Mouse (Mus musculus) adrenal gland, adult 18-20 months (tissue): Measurements from ENCODE around the gene Ccdc33. TPM values are rescaled to one million over a fixed set of nuclear protein-coding genes. Genes with fewer than 3 reads are reported as not detected.

Experiments
- DNase-seq, 2 experiments: peaks; one replicate each; pipeline ENCODE4 v3.0.0; 2021 to 2022; ENCODE audit warnings: low spot score in 2 of 2
- total RNA-seq, 2 experiments: library from RNA; stranded (reverse); gene quantifications; 1 replicate in 1 of 2; 2 replicates in 1 of 2; pipeline ENCODE4 v1.2.3; 2021

The Ccdc33 gene
- total RNA-seq, 2 experiments from 2014 or later: 0.22 to 0.80 TPM

DNA sequence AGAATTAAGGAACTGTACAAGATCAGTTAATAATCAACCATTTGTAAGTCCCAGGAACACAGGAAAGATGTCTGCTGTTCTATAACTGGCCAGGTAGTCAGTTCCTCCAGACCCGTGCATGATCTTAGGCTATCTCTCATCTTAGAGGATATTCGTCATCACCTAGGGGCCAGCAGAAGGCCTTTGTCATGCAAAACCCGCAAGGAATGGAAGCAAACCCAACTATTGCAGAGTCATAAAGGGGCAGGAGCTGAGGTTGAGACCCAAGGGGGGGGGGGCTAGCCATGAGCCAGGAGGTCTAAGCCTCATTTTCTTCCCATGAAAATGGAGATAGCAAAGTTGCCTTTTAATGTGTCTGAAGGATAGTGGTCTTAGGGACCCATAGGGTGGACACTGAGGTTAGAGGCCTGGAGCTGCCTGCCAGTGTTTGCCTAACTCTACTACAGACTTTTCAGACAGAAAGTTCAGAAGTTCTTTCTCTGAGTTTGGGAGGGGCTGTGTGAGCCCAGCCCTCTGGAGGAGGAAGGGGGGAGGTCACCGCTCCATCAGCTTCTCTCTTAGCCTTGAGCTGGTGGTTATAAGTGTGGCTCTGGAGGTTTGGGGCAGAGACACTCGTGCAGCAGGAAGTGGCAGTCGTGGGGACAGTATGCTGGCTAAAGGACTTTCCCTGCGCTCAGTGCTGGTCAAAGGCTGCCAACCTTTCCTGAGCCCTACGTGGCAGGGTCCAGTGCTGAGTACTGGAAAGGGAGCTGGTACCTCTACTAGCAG is 104.0 kb downstream of the Ccdc33 start:
- DNase-seq: peak; percentile 80 to 93

DNA sequence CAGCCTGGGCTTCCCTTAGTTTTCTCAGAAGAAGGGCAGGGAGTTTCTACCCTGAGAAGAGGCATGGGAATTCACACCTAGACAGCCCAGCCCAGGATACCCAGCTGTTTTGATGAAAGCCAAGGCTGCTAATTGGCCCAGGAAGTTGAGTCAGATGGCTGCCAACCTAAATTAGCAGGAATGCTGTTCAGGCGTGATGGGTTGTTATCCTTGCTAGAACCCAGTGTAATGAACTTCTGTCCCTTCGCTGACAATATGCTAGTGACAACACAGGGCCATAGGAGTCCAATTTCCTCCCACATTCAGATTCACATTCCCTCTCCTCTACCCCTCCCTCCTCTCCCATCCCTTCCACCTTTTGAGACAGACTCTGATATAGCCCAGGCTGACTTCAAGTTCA is 105.7 kb downstream of the Ccdc33 start:
- no peak for DNase-seq

DNA sequence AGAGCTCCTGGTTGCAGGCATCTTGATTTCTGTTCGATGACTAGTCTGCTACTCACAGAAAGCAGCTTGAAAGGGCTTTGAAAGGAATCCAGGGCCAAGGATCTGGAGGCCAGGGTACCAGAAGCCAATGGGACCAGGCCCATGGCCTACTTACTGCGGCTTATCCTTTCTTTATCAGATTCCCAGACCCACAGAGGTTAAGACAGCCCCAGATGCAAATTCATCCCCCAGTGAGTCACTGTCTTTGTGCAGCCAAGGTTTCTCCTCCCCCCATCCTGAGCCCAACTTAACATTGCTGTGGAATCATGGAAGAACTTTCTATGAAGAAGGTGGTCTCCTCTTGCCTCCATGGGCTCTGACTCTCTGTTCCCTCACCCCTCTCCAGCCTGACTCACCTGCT is 106.1 kb downstream of the Ccdc33 start:
- no peak for DNase-seq

DNA sequence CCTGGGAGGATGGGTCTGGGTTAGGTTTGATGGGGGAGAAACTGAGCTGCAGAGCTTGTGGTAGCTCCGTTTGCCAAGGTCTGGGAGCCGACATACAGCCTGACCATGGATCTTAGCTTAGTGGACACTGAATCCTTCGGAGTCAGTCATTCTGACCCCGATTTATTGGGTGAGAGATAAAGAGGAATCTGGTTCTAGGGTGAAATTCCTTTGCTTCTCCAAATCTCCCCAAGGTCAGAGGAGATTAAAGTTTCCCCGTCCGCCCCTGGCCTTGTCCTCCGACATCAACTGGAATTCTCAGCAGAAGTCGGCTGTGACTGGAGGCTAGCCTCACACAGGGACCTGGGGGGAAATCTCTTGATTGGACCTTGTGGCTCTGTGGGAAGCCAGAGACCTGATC is 107.1 kb downstream of the Ccdc33 start:
- DNase-seq: no peak

DNA sequence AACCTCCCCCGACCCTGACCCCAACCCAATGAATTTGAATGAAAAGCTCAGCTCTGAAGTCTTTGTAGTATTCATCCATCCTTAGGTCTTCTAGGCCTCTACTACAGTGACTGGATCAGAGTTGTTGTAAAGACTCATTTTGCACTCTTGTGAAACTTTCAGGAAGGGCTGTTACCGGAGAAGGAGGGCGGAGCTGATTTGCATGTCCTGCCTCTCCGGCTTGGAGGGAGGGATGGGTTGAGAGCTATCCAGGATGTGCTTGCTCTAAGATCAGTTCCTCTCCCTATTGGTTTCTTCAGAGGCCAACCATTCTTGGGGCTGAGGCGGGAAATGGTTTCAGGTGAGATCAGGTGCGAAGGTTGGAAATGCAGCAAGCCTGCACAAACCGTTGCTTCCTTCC is 107.6 kb downstream of the Ccdc33 start:
- DNase-seq: no peak

DNA sequence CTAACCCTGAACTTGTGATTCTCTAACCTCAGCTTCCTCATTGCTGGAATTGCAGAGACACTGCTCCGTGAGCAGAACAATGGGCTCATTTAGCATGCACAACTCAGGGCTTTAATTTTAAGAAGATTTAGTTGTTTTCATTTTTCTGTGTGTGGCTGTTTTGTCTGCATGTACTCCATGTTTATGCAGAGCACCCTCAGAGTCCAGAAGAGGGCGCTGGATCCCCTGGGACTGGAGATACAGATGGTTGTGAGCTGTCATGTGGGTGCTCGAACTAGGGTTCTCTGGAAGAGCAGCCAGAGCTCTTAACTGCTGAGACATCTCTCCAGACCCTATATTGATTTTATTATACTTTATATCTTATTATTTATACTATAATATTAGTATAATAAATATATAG is 109.0 kb downstream of the Ccdc33 start:
- DNase-seq: no peak

DNA sequence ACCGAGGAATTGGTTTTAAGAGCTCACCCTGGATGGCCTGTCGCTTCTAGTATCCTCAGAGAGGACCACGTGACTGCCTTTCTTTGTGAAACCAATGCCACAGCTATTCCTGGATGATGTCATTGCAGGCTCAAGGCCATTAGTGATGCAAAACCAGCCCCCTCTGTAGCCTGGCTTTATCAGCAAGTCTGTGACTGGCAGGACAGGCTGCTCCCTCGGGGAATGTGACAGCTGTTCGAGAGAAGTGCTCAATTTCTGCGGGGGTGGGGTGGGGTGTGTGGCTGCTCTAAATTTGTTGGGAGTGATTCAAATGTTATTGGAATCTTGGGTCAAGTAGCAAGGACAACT is 109.6 kb downstream of the Ccdc33 start:
- peak in 1 of 2 experiments; percentile 59 for DNase-seq

DNA sequence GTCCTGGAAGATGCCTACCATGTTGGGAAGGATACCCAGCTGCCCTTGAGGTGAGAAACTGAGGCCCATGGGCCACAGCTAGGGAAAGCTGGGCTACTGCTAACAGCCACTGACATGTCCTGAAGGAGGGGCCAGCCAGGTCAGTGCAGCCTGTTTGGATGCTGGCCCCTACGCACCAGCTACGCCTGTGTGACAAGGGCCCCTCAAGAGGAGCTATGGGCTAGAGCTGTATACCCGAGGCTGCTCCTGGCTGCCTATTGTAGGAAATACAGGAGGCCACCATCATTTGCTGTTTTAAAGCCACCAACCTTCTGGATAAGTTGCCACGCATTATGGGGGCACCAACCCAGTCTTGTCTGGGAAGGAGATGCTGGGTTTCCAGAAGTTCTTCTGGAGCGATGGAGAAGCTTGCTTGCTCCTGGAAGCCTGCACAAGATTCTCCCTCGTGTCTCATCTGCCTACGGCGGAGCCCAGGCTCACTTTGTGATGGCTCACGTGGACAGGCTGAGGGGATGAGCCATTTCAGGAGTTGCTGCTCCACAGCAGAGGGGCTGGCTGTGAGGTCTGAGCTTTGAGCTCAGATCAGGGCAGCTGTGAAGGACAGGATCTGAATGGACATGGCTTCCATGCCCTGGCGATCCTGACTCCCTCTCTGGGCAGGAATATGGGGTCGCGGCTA is 110.1 kb downstream of the Ccdc33 start:
- DNase-seq: peak; percentile 15 to 38

DNA sequence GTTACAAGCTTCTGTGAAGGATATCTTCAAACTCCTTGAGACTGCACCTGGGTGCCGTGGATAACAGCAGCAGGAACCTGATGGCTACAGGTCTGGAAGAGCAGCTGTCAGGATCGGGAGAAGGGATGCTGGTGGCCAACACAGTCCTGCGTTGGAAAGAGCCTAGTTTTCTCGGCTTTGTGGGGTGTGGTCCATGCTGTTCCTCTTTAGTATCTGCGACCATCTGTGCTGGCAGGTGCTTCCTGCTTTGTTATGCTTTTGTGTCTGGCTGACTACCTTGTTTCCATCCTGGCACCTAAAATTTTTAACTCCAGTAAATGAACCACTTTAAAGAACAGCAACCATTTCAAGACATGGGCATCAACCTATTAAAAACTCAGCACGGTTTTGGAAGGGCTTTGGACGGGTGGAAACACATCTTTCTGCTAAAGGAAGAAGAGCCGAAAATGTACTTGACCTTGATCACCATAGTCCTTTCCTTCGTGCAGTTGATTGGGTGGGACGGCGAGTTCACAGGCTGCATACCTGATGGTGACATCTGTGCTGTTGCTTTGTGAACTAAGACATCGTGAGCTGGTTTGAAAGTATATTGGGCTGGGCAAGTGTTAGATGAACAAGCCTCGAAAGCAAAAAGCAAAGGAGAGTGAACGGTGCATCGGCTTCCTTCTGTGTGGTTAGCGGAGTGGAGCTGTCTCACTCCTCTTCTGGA is 112.7 kb downstream of the Ccdc33 start, which contains the start of gene Cyp11a1:
Cyp11a1 (plus strand) TSS at position 659 of the 709 bp plus-strand sequence.
- no peak for DNase-seq

DNA sequence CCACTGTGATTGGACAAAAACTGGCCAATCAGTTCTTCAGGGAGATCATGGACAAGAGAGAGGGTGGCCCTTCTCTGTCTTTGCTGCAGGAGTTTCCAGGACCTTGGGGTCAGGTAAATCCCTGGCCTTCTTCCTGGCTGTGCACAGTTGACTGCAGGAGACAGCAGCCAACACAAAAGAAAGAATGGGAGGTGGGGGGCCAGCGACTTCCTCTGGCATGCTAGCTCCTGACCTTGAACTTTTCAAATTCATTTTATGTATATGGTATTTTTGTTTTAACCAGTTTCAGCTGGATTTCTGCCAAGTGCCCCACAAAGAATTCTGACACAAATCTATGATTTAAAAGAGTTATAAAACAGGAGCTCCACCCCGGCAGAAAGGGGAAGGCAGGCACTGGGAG is 115.4 kb downstream of the Ccdc33 start:
- peak in 1 of 2 experiments; percentile 41 for DNase-seq

DNA sequence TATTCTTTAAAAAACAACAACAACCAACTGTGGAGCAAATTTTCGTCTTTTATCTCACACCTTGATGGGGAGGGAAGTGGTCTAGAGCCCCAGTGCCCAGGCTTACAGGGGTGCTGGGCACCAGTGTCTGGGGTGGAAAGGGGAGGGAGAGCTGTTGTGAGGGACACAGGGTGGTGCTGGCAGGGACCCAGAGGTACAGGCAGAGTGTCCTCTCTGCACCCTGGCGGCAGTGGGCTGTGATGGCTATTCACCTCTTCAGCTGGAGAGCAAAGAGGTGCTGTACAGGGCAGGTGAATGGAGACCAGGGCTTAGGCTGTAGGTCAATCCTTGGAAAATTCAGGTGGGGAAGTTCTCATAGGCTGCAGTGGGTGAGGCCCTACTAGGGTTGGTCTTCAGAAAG is 118.9 kb downstream of the Ccdc33 start:
- peak in 1 of 2 experiments; percentile 54 for DNase-seq

DNA sequence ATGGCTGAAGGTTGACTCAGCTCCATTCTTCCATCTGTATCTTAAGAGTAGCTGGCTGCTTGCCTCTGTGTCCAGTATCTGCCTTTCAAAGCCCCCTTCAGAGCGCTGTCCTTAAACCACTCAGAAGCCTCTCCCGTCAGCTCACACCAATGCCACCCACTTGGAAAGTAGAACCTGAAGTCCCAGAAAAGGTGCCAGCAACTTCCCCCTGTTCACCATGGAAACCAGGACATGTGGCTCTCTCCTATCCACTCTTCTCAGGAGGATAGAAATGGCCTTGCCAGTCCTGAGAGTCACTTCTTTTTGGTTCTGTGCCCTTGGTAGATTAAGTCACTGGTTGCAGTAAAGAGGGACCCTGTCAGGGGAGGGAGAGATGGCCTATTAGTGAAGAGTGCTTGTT is 119.9 kb downstream of the Ccdc33 start:
- peak in 1 of 2 experiments; percentile 13 for DNase-seq

DNA sequence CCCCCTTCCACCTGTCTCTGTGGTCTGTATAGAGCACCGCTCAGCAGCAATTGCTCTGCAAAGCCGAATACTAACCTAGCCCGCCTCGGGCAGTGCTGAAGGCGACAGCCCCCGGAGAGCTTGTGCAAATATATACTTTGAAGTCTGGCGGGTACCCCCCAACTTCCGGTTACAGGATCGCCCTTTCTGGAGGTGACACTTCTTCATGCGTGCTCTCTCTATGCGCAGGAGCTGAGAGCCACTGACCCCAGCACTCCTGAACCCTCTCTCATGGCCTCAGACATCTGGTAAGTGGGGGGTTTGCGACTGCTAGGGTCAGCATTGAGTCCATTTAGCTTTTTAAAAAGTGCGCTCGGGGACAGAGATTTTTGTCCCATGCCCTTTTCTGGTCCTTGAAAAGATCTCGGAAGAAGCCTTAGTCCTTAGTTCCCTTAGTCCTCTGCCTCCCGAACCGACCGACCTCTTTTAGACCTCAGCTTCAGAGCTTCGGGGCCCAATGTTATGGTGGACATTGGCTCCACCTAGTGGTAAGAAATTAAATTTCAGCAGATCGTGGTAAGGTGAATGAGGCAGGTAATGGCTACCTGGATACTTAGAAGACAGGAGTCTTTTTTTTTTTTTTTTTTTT is 120.5 kb downstream of the Ccdc33 start:
- DNase-seq: peak in 1 of 2 experiments; percentile 42

DNA sequence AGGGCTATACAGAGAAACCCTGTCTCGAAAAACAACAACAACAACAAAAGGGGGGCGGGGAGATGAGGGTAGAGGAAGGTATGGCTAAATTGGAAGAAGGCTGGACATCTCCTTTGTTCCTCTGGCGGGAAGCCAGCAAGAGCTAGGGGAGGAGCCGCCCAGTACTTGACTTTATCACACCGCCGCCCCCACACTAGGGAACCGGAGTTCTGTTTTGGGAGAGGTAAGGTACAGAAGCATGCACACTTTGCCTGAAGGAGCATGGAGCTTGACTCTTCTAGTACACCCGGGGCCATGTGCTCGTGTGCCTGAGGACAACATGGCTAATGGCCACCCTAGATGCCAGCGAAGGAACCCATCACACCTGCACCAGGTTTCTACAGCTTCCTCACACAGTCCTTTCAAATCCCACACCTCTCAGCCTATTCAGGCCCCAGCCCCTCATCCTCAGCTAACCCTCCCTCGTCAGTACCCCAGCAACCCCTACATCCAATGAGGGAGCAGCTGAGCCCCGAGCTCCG is 121.1 kb downstream of the Ccdc33 start:
- no peak for DNase-seq

DNA sequence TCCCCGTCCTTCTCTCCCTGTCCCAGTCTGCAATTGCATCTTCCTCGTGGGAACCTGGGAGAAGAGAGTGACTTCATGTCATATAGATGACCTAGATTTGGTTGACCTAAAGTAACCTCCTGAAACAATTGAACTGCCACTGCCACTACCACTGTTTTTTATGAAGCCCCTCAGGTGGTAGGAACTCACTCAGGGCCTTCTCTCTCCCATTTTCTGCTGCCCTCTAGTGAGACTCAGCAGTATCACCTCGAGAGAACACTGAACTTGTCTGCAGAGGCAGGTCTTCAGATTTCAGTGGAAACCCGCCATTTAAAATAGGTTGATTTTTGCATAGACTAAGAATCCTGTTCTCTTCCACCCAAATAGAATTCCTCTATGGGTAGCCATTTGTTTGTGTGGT is 123.3 kb downstream of the Ccdc33 start:
- DNase-seq: no peak

DNA sequence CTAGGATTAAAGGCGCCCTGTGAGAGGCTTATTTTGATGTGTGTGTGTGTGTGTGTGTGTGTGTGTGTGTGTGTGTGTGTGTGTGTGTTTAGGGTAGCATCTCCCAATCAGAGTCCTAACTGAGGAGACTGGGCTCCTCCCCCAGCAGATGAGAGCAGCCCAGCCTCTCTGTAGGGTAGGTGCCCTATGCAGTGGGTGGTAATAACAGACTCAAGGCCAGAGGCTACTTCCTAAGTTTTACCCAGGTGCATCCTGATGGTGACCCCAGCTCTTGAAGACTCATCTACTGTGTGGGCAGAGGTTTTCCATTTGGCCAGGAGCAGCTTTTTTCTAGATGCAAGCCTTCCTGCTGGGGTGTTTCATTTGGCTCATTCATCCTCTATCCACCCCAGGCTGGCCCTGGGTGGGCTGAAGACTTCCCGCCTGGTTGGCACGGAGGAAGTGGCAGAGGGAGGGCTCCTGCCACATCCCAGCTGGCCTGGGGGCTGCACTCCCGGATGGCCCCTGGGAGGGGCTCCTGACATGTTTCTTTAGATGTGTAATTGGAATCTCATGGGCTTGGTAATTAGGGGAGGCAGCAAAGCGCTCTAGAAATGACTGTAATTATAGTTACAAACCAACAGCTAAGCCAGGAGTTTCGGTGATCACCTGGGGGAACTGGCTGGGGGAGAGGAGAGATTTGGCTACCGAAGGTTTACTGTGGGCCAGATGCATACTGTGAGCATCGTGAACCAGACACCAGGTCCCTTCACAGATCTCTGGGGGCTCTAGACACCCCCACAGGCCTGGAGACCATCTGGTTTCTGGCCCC is 125.6 kb downstream of the Ccdc33 start:
- no peak for DNase-seq

DNA sequence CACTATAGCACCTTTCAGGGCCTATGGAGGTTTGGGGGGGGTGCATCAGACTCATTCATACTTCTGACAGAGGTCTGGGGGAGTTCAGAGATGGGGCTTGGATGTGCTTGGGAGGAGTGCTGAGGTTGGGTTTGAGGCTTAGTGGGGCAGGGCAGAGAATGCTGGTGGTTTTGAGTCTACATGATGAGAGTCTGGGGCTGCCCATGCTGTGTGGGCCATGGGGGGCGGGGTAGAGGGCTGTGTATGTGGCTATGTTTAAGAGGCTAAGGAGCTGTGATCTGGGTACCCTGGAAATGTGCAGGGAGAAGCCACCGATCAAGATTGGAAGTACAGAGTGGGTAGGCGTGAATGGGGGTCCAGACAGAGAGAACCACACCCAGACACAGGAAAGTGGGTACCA is 126.6 kb downstream of the Ccdc33 start:
- no peak for DNase-seq

DNA sequence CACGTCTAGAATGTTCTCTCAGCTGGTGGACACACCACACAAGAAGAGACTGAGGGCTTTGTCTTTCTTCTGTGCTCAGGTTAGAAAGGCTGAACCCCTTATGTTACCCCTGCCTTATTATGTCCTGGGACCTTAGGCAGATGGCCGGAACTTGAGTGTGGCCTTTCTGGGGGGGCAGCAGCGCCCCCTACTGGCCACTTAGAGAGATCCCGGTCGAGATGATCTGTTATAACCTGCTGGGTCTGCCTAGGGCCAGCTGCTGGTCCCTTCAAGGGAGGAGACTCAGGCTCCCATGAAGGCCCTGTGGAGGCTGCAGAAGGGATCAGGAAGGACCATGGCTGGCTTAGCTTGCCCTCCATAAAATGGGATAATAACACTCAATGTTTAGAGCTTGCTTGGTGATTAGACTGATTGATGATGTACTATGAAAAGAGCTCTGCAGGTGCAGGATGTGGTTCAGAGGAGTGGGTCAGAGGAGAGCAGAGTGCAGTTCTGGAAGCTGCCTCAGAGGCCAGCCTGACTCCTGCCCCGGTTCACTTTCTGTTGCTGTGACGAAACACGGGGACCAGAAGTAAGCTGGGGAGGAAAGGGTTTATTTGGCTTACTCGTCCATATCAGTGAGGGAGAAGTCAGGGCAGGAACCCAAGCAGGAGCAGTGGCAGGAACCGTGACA is 128.0 kb downstream of the Ccdc33 start:
- peak; percentile 56 to 58 for DNase-seq

DNA sequence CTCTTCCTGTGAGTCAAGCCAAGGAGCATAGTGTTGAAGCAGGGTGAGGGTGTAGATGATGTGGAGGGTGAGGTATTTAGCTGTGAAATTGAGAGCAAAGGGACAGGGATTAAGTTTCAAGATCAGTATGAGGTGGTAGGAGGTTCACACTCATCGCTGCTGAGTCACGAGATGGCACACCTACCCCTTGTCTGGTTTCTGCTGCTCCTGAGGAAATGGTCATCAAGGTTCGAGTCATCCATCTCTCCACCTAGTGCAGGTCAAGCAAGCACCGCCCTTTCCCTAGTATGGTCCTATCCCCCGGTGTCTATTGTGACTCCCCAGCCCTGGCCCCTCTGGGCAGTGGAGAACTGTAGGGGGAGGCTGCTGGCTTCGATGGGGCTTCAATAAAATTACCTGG is 129.3 kb downstream of the Ccdc33 start:
- DNase-seq: no peak

DNA sequence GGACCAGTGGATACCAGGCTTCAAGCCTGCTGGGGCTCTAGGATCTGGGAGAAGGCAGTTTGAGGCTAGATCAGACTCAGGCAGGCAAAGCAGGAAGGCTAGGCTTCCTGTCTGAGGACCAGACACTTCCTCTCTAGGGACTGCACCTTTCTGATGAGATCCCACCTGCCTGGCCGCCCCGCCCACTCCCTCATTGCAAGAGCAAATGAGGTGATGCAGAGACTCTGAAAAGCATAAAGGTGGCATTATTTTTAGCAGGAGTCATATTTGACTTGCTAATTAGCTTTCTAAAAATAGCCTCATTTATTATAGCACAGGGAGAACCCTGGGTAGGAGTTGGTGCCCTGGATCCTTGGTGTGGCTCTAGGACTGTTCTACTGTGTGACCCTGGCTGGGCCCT is 130.5 kb downstream of the Ccdc33 start:
- no peak for DNase-seq
